Mouse (Mus musculus) liver, adult 2 months (tissue): Measurements from ENCODE around the gene Cpox.
"Not testable (repeated sequence)": the region's sequence is repeated elsewhere in the genome, so short reads cannot be mapped to it uniquely, and the experiment has no call there.

ENCODE experiments used
- CTCF ChIP-seq: fragments of 200-500 bp; IDR thresholded peaks from 2 replicates; pipeline ENCODE4 v1.5.1; 2011; ENCODE audit warnings: low read depth, low read length, control low read depth
- POLR2A ChIP-seq: fragments of 200-500 bp; IDR thresholded peaks from 2 replicates; pipeline ENCODE4 v1.6.1; 2011; ENCODE audit warnings: low read length, control low read depth; ENCODE audit not compliant: insufficient read depth; ENCODE audit errors: extremely low read depth

DNA sequence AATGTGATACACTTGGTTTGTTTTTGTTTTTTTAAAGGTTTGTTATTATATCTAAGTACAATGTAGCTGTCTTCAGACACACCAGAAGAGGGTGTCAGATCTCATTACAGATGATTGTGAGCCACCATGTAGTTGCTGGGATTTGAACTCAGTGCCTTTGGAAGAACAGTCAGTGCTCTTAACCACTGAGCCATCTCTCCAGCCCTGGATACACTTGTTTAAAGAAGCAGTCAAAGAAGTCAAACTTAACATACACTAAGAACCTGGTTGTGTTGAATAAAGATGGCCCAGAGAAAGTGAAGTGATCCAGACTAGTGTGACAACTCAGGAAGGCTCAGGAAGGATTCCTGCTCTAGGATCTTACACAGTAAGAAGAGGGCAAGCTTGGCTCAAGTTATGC, 5.0 kb upstream of the Cpox start:
- TF ChIP-seq POLR2A, CTCF: not testable (repeated sequence)
